Mouse (Mus musculus) myocyte (in vitro differentiated cells): ENCODE data around the gene Hdac1. TPM values are rescaled to one million over a fixed set of nuclear protein-coding genes. Genes with fewer than 3 reads are reported as not detected.

Experiments
- H3K27me3 ChIP-seq: one replicate; pipeline ENCODE4 v1.6.1; 2011; ENCODE audit not compliant: control insufficient read depth, insufficient read depth, insufficient read length
- H3K36me3 ChIP-seq: one replicate; pipeline ENCODE4 v1.6.1; 2011; ENCODE audit not compliant: control insufficient read depth, insufficient read depth
- H3K4me2 ChIP-seq: one replicate; pipeline ENCODE4 v1.6.1; 2011; ENCODE audit warnings: low read depth, control low read depth
- H3K4me3 ChIP-seq: one replicate; pipeline ENCODE4 v1.5.1; 2011; ENCODE audit warnings: mild to moderate bottlenecking, control low read depth, moderate library complexity
- H3K79me2 ChIP-seq: one replicate; pipeline ENCODE4 v1.6.1; 2011; ENCODE audit not compliant: control insufficient read depth, insufficient read depth
- H3ac ChIP-seq: one replicate; pipeline ENCODE4 v1.6.1; 2011; ENCODE audit not compliant: control insufficient read depth, insufficient read length
- CEBPB ChIP-seq: IDR thresholded peaks from 2 replicates; pipeline ENCODE4 v1.6.1; 2011; ENCODE audit warnings: mild to moderate bottlenecking, moderate library complexity; ENCODE audit not compliant: poor library complexity, insufficient read depth, severe bottlenecking
- E2F4 ChIP-seq: IDR thresholded peaks from one replicate; pipeline ENCODE4 v1.6.1; 2011; ENCODE audit warnings: mild to moderate bottlenecking, control low read depth, moderate library complexity; ENCODE audit not compliant: insufficient read depth
- MAX ChIP-seq: IDR thresholded peaks from one replicate; pipeline ENCODE4 v1.6.1; 2011; ENCODE audit warnings: low read depth, mild to moderate bottlenecking, control low read depth
- MYOD1 ChIP-seq, 3 experiments: IDR thresholded peaks; one replicate each; pipeline ENCODE4 v1.6.1; 2011; ENCODE audit warnings: control low read depth in 2 of 3, low read depth in 2 of 3, mild to moderate bottlenecking in 2 of 3, moderate library complexity in 1 of 3; ENCODE audit not compliant: insufficient read length in 2 of 3, control insufficient read depth in 1 of 3
- MYOG ChIP-seq, 3 experiments: IDR thresholded peaks; one replicate each; pipeline ENCODE4 v1.6.1; 2011; ENCODE audit warnings: control low read depth in 2 of 3, low read depth in 2 of 3, mild to moderate bottlenecking in 2 of 3; ENCODE audit not compliant: insufficient read length in 2 of 3, control insufficient read depth in 1 of 3, insufficient read depth in 1 of 3
- POLR2A ChIP-seq: IDR thresholded peaks from one replicate; pipeline ENCODE4 v1.6.1; 2011; ENCODE audit warnings: low read depth, mild to moderate bottlenecking, control low read depth, moderate library complexity; ENCODE audit not compliant: insufficient read length
- POLR2AphosphoS2 ChIP-seq: IDR thresholded peaks from one replicate; pipeline ENCODE4 v1.6.1; 2011; ENCODE audit warnings: low read depth, control low read depth; ENCODE audit not compliant: insufficient read length
- REST ChIP-seq: IDR thresholded peaks from one replicate; pipeline ENCODE4 v1.6.1; 2011; ENCODE audit warnings: mild to moderate bottlenecking, control low read depth, moderate library complexity; ENCODE audit not compliant: insufficient read depth, insufficient read length
- SRF ChIP-seq: IDR thresholded peaks from one replicate; pipeline ENCODE4 v1.6.1; 2011; ENCODE audit warnings: low read depth; ENCODE audit not compliant: control insufficient read depth, insufficient read length
- TCF12 ChIP-seq: IDR thresholded peaks from one replicate; pipeline ENCODE4 v1.6.1; 2011; ENCODE audit warnings: mild to moderate bottlenecking, control low read depth; ENCODE audit not compliant: poor library complexity, insufficient read depth, severe bottlenecking
- TCF3 ChIP-seq: IDR thresholded peaks from one replicate; pipeline ENCODE4 v1.6.1; 2011; ENCODE audit warnings: low read depth, control low read depth; ENCODE audit not compliant: insufficient read length
- USF1 ChIP-seq: IDR thresholded peaks from one replicate; pipeline ENCODE4 v1.6.1; 2011; ENCODE audit warnings: low read depth, mild to moderate bottlenecking, control low read depth, moderate library complexity
- polyA plus RNA-seq: library from polyadenylated mRNA; unstranded; fragments of >200 nt; fragmentation: generic; extraction: Trizol; gene quantifications from one replicate; pipeline ENCODE4 v1.2.1, GENCODE M21; 2012; ENCODE audit warnings: missing spikeins

Hdac1 gene
- polyA plus RNA-seq, 1 experiment = 50.4 TPM

DNA sequence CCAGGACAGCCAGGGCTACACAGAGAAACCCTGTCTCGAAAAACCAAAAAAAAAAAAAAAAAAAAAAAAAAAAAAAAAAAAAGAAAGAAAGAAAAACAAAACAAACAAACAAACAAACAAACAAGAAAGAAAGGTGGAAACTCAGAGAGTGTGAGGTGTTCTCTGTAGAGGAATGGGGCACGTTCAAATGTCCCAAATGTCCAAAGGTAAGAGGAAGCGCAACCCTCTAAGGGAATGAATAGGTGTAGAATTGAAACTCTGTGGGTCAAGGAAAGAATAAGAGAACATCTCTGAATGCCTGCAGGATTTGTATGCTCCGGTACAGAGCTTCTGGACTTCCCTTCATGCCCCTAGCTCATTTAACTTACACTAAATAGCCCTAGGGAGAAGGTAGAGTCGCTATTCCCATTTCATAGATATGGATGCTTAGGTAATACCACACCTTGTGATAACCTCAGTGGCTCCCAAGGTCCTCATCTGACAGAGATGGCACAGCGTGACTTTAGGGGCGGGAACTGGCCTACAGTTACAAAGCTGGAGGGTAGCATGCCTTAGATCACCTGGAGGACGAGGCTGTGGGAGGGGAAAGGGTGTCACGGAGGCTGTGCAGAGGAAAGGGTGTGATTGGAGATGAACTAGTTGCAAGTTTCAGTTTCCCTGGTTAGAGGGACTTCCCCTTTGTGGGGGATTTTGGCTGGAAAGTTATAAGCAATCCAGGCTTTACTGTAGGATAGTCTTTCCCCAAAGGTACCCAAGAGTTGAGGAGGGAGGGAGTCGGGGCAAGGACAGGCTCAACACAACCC is 34.9 kb downstream of the Hdac1 start:
- Histone ChIP-seq H3K27me3 (no peaks in the 10 kb centered on the region), H3ac (no peak overlapping the region), H3K79me2 (no peaks in the 10 kb centered on the region), H3K4me2 (no peak overlapping the region), H3K4me3 (no peak overlapping the region), H3K36me3 (no peaks in the 10 kb centered on the region)
- no peak for TF ChIP-seq MYOD1 (IDR thresholded peaks at IDR 0.05; ENCODE audit: control insufficient read depth in 1 of 3, insufficient read length in 2 of 3, low read depth in 2 of 3)
- TF ChIP-seq MAX = no peak
- TF ChIP-seq MYOG (IDR thresholded peaks at IDR 0.05; ENCODE audit: control insufficient read depth in 1 of 3, insufficient read depth in 1 of 3, insufficient read length in 2 of 3, low read depth in 2 of 3) = no peak
- TF ChIP-seq SRF = no peak

DNA sequence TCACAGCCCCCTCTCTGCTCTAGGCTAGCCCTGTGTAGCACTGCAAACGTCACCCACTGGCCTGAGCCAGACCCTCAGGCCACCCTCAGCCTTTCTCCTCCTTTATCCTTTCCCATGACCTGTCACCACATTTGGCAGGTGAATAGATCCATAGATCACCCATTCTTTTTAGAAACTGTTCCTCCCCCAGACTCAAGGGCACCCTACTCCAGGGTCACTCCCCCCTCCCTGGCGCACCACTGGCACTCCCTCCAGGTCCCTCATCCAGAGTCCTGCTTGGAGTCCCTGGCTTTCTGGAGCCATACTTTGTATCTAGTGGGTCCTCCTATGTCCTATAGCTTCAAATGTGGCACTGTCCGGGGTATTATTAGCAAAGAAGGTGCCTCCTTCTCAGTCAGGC is 37.0 kb downstream of the Hdac1 start:
- H3K27me3 ChIP-seq = no peaks in the 10 kb centered on the region
- H3K36me3 ChIP-seq = no peaks in the 10 kb centered on the region
- no peaks in the 10 kb centered on the region for H3K79me2 ChIP-seq
- no peak overlapping the region for H3K4me3 ChIP-seq
- TF ChIP-seq MYOG (IDR thresholded peaks at IDR 0.05; ENCODE audit: control insufficient read depth in 1 of 3, insufficient read depth in 1 of 3, insufficient read length in 2 of 3, low read depth in 2 of 3) (no peak), CEBPB (no peak), MYOD1 (IDR thresholded peaks at IDR 0.05; ENCODE audit: control insufficient read depth in 1 of 3, insufficient read length in 2 of 3, low read depth in 2 of 3) (no peak)
- no peak overlapping the region for H3K4me2 ChIP-seq
- H3ac ChIP-seq = no peak overlapping the region

- TF ChIP-seq REST = no peak
- no peak for TF ChIP-seq MYOD1 (IDR thresholded peaks at IDR 0.05; ENCODE audit: control insufficient read depth in 1 of 3, insufficient read length in 2 of 3, low read depth in 2 of 3)
- TF ChIP-seq POLR2AphosphoS2 = no peak
- no peak for TF ChIP-seq TCF12
- TF ChIP-seq POLR2A = no peak
- no peak for TF ChIP-seq E2F4
- TF ChIP-seq TCF3 = no peak
- TF ChIP-seq CEBPB = no peak
- no peak for TF ChIP-seq USF1
- TF ChIP-seq MYOG (IDR thresholded peaks at IDR 0.05; ENCODE audit: control insufficient read depth in 1 of 3, insufficient read depth in 1 of 3, insufficient read length in 2 of 3, low read depth in 2 of 3) = no peak
- TF ChIP-seq SRF = no peak
- no peak for TF ChIP-seq MAX
- Histone ChIP-seq H3K27me3 (no peaks in the 10 kb centered on the region), H3ac (no peak overlapping the region), H3K4me2 (no peak overlapping the region), H3K4me3 (no peak overlapping the region), H3K79me2 (no peaks in the 10 kb centered on the region), H3K36me3 (no peaks in the 10 kb centered on the region)
Observed at GRCm38 (mm10) chr4:129502901-129503444, 39.5 kb downstream of the Hdac1 start.

GRCm38 (mm10) chr4:129502327-129502888 is 40.1 kb downstream of the Hdac1 start:
- no peaks in the 10 kb centered on the region for H3K79me2 ChIP-seq
- H3K27me3 ChIP-seq = no peaks in the 10 kb centered on the region
- no peak for TF ChIP-seq REST
- no peak for TF ChIP-seq USF1
- TF ChIP-seq SRF = no peak
- no peak for TF ChIP-seq TCF3
- no peak for TF ChIP-seq TCF12
- no peak for TF ChIP-seq MYOD1 (IDR thresholded peaks at IDR 0.05; ENCODE audit: control insufficient read depth in 1 of 3, insufficient read length in 2 of 3, low read depth in 2 of 3)
- TF ChIP-seq MAX = no peak
- no peak for TF ChIP-seq MYOG (IDR thresholded peaks at IDR 0.05; ENCODE audit: control insufficient read depth in 1 of 3, insufficient read depth in 1 of 3, insufficient read length in 2 of 3, low read depth in 2 of 3)
- TF ChIP-seq CEBPB = no peak
- no peak for TF ChIP-seq POLR2AphosphoS2
- TF ChIP-seq E2F4 = no peak
- TF ChIP-seq POLR2A = no peak
- H3K4me3 ChIP-seq = no peak overlapping the region
- no peaks in the 10 kb centered on the region for H3K36me3 ChIP-seq
- H3ac ChIP-seq = no peak overlapping the region
- H3K4me2 ChIP-seq = no peak overlapping the region
